Mouse (Mus musculus) spleen, postnatal 14 days (tissue): Measurements from ENCODE around the gene Nav2.
A peak's percentile ranks its signal among the peaks of the same experiment; 100 is the strongest.

Source experiments
- DNase-seq, 2 experiments: peaks; one replicate each; pipeline ENCODE4 v3.0.0; 2021 to 2022; ENCODE audit warnings: low spot score in 2 of 2

Gene Nav2

GRCm38 (mm10) chr7:49396202-49396601 is 487.7 kb downstream of the Nav2 start:
- DNase-seq, result no peak

- DNase-seq, result no peak
Measured at GRCm38 (mm10) chr7:49397441-49398003, 489.0 kb downstream of the Nav2 start.

GRCm38 (mm10) chr7:49398020-49398516 is 489.6 kb downstream of the Nav2 start:
- no peak for DNase-seq

GRCm38 (mm10) chr7:49399314-49399713 is 490.8 kb downstream of the Nav2 start:
- peak in 1 of 2 experiments; percentile 19 for DNase-seq

GRCm38 (mm10) chr7:49400463-49400862 is 491.9 kb downstream of the Nav2 start:
- no peak for DNase-seq

- no peak for DNase-seq
Measured at GRCm38 (mm10) chr7:49402526-49402925, 494.0 kb downstream of the Nav2 start.

GRCm38 (mm10) chr7:49407688-49408087 is 499.2 kb downstream of the Nav2 start:
- no peak for DNase-seq

GRCm38 (mm10) chr7:49408625-49409024 is 500.1 kb downstream of the Nav2 start:
- DNase-seq, result no peak

- DNase-seq, result no peak
Measured at GRCm38 (mm10) chr7:49409265-49409664, 500.7 kb downstream of the Nav2 start.

GRCm38 (mm10) chr7:49410188-49410587 is 501.7 kb downstream of the Nav2 start:
- no peak for DNase-seq

GRCm38 (mm10) chr7:49410892-49411291 is 502.4 kb downstream of the Nav2 start:
- DNase-seq, result no peak

- DNase-seq, result no peak
Measured at GRCm38 (mm10) chr7:49411803-49412202, 503.3 kb downstream of the Nav2 start.

GRCm38 (mm10) chr7:49415131-49415530 is 506.6 kb downstream of the Nav2 start:
- no peak for DNase-seq

- no peak for DNase-seq
Measured at GRCm38 (mm10) chr7:49415716-49416115, 507.2 kb downstream of the Nav2 start.

GRCm38 (mm10) chr7:49418841-49419240 is 510.3 kb downstream of the Nav2 start:
- no peak for DNase-seq

- DNase-seq, result no peak
Measured at GRCm38 (mm10) chr7:49420139-49420802, 511.8 kb downstream of the Nav2 start.

- no peak for DNase-seq
Measured at GRCm38 (mm10) chr7:49421261-49421660, 512.7 kb downstream of the Nav2 start.

GRCm38 (mm10) chr7:49423943-49424342 is 515.4 kb downstream of the Nav2 start:
- no peak for DNase-seq

- DNase-seq, result peak in 1 of 2 experiments; percentile 14
Measured at GRCm38 (mm10) chr7:49426060-49426459, 517.5 kb downstream of the Nav2 start.

GRCm38 (mm10) chr7:49427843-49428242 is 519.3 kb downstream of the Nav2 start:
- DNase-seq, result no peak

GRCm38 (mm10) chr7:49428947-49429346 is 520.4 kb downstream of the Nav2 start:
- no peak for DNase-seq

- DNase-seq, result no peak
Measured at GRCm38 (mm10) chr7:49430808-49431207, 522.3 kb downstream of the Nav2 start.

- no peak for DNase-seq
Measured at GRCm38 (mm10) chr7:49433945-49434344, 525.4 kb downstream of the Nav2 start.
